Mouse (Mus musculus) cerebellum, adult 2 months (tissue): ENCODE results near the gene Ddx41.

Experiments used
- CTCF ChIP-seq: fragments of 200-500 bp; IDR thresholded peaks from 2 replicates; pipeline ENCODE4 v1.5.1; 2011; ENCODE audit warnings: low read depth, mild to moderate bottlenecking, control low read depth, low read length, moderate library complexity, borderline replicate concordance; ENCODE audit not compliant: insufficient read depth
- POLR2A ChIP-seq: fragments of 200-500 bp; IDR thresholded peaks from 2 replicates; pipeline ENCODE4 v1.6.1; 2011; ENCODE audit warnings: low read length, control low read depth, borderline replicate concordance; ENCODE audit not compliant: insufficient read depth

DNA sequence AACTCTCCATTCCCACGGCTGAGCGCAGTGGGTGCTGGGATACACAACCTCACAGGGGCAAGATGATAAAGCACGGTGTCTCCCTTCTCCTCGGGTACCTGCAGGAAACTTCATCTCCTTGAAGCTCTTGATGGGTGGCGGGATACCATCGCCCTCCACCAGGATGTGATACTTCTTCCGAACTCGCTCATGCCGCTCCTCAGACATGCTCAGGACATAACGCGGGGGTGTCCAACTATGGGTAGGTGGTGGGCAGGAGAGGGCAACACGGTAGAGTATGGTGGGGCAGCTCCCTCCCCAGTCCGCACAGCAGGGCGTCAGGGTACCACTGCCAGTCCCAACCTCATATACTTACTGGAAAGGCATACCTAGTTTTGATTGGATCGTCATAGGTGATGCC is 1.3 kb downstream of the Ddx41 start:
- TF ChIP-seq POLR2A (no peak), CTCF (no peak)
